Mouse (Mus musculus): ENCODE results near the gene Trak1.

- TF ChIP-seq CTCF (conservative IDR thresholded peaks at IDR 0.05; ENCODE audit: low read length) = no peak
- TF ChIP-seq NANOG (IDR thresholded peaks at IDR 0.05; ENCODE audit: borderline replicate concordance, low read length) = no peak
- no peak for TF ChIP-seq POU5F1 (IDR thresholded peaks at IDR 0.05; ENCODE audit: borderline replicate concordance, low read length)
Measured at GRCm38 (mm10) chr9:121304520-121304919, 7.2 kb downstream of the Trak1 start.

All from E14TG2a.4 (cell line).